Mouse (Mus musculus): ENCODE results near the gene Poldip2.

DNA sequence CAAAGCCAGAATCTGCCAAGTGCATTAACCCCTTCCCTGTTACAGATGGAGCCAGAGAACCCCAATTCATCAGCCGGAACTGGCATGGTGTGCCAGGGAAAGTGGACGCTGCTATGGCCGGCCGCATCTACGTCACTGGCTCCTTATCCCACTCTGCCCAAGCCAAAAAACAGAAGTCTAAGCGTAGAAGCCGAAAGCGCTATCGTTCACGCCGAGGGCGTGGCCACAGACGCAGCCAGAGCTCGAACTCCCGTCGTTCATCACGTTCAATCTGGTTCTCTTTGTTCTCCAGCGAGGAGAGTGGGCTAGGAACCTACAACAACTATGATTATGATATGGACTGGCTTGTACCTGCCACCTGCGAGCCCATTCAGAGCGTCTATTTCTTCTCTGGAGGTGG, 10.5 kb upstream of the Poldip2 start:
- no peak for TF ChIP-seq CTCF (IDR thresholded peaks at IDR 0.05; ENCODE audit: low read depth)
- no peak for TF ChIP-seq EP300 (optimal IDR thresholded peaks at IDR 0.05)
